Mouse (Mus musculus) heart, adult 2 months (tissue): Measurements from ENCODE around the gene Top2a. TPM values are rescaled to one million over a fixed set of nuclear protein-coding genes. Genes with fewer than 3 reads are reported as not detected.
A peak's percentile ranks its signal among the peaks of the same experiment; 100 is the strongest.

Experiments used
- DNase-seq, 2 experiments: peaks; one replicate each; pipeline ENCODE4 v3.0.0; 2021
- H3K27ac ChIP-seq: fragments of 200-600 bp; 2 replicates; pipeline ENCODE4 v1.8.1; 2022
- H3K27me3 ChIP-seq: fragments of 200-500 bp; 2 replicates; pipeline ENCODE4 v1.6.1; 2012; ENCODE audit warnings: mild to moderate bottlenecking, low read length, inconsistent platforms, mixed read lengths; ENCODE audit not compliant: control insufficient read depth, insufficient read depth
- H3K36me3 ChIP-seq: fragments of 200-500 bp; 2 replicates; pipeline ENCODE4 v1.6.1; 2012; ENCODE audit warnings: low read length, inconsistent platforms; ENCODE audit not compliant: control insufficient read depth, insufficient read depth
- H3K4me1 ChIP-seq: fragments of 200-500 bp; 2 replicates; pipeline ENCODE4 v1.6.1; 2011; ENCODE audit warnings: low read length; ENCODE audit not compliant: control insufficient read depth, insufficient read depth
- H3K4me3 ChIP-seq: fragments of 200-600 bp; 2 replicates; pipeline ENCODE4 v1.8.1; 2022
- H3K79me2 ChIP-seq: fragments of 200-500 bp; replicated peaks from 2 replicates; pipeline ENCODE4 v1.6.1; 2012; ENCODE audit warnings: mild to moderate bottlenecking, inconsistent platforms, low read length, moderate library complexity, mixed read lengths; ENCODE audit not compliant: control insufficient read depth, insufficient read depth
- H3K9ac ChIP-seq: fragments of 200-500 bp; 2 replicates; pipeline ENCODE4 v1.6.1; 2012; ENCODE audit warnings: low read depth, mild to moderate bottlenecking, control low read depth, inconsistent platforms, low read length, mixed read lengths
- CTCF ChIP-seq: fragments of 200-600 bp; IDR thresholded peaks from 2 replicates; pipeline ENCODE4 v1.8.1; 2022; ENCODE audit warnings: antibody characterized with exemption, mild to moderate bottlenecking, moderate library complexity
- EP300 ChIP-seq: fragments of 200-500 bp; IDR thresholded peaks from 2 replicates; pipeline ENCODE4 v1.6.1; 2011; ENCODE audit warnings: low read depth, low read length, control low read depth; ENCODE audit not compliant: insufficient read depth
- POLR2A ChIP-seq: fragments of 200-500 bp; IDR thresholded peaks from 2 replicates; pipeline ENCODE4 v1.6.1; 2011; ENCODE audit warnings: mild to moderate bottlenecking, low read depth, low read length, control low read depth; ENCODE audit not compliant: insufficient read depth
- WGBS: fragments of 180-500 bp; shearing (Covaris S2); methylation state at CpG from one replicate; pipeline ENCODE4 v1.1.7; 2018; 5-methylcytosine and 5-hydroxymethylcytosine counted together
- intact Hi-C: fragments of 180-260 bp; cut with DNase I; formaldehyde crosslinking; loops from one replicate; pipeline ENCODE4 v1.15.1; 2025
- polyA plus RNA-seq: library from polyadenylated mRNA; depleted of rRNA; stranded (reverse); fragments of >200 nt; gene quantifications from 2 replicates; pipeline ENCODE4 v1.2.3, GENCODE M21; 2012
- total RNA-seq, 2 experiments: library from RNA; stranded (reverse); gene quantifications; 2 replicates each; pipeline ENCODE4 v1.2.3; 2021

The Top2a gene
- total and polyA plus RNA-seq, 3 experiments: 0.27 to 2.3 (median 1.4) TPM

DNA sequence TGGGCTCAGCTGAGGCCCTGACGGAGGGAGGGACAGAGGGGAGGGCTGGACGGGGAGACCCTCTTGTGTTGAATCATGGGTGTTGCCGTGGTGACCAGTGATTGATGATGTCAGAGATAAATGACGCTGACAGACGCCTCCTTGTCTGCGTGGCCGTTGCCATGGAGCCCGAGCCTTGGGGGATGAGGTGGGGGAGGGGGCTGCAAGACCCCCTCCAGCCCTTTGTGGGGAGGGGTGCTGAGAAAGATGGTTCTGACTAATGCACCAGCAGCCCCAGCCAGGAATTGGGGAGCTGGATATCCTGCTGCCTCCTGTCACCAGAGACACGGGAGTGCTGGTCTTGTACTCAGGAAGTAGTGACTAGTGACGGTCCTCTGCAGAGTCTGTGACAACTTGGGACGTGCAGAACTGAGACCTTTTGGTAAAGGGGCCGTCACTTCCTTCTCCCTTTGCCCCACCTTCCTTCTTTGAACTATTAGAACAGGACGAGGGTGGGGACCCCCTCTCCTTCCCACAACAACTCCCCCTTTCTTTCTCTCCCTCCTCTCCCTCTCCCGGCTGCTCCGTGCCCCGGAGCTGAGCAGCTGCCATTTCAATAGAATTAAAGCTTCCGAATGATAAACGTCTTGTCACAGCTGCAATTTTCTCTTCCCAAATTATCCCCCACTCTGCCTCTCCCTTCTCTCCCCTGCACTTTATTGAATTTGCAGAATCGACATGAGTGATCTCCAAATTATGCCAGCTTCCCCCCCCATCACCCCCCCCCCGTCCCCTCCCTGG lies 55.1 kb downstream of the Top2a start:
- no peaks in the 10 kb centered on the region for H3K79me2 ChIP-seq
- no peak for TF ChIP-seq CTCF
- TF ChIP-seq POLR2A: no peak
- no peak for TF ChIP-seq EP300
- H3K4me3 ChIP-seq: no peak overlapping the region
- H3K27me3 ChIP-seq: no peaks in the 10 kb centered on the region
- intact Hi-C loops: no loop called here
- peak in 1 of 2 experiments; percentile 26 for DNase-seq
- WGBS: 38% methylated on average over 20 of the region's 20 CpGs
- no peak overlapping the region for H3K27ac ChIP-seq
- H3K9ac ChIP-seq: no peak overlapping the region
- H3K36me3 ChIP-seq: peaks cover 2% of the 10 kb centered on the region
- peaks cover 30% of the 10 kb centered on the region for H3K4me1 ChIP-seq

DNA sequence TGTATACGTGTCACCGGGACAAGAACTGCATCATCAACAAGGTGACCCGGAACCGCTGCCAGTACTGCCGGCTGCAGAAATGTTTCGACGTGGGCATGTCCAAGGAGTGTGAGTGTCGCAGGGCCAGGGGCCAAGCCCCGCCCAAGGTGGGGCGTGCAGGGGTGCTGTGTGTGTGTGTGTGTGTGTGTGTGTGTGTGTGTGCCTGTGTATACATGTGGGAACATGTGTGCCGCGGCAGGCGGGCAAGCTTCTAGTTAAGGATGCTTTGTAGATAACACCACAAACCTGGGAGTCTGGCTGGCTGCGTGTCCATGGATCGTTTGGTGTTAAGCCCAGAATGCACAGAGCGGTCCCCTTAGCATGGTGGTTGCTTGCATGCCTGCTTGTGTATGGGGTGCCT lies 55.9 kb downstream of the Top2a start:
- no peak overlapping the region for H3K9ac ChIP-seq
- 53% methylated on average over 15 of the region's 16 CpGs for WGBS
- peaks cover 2% of the 10 kb centered on the region for H3K36me3 ChIP-seq
- intact Hi-C loops: no loop called here
- DNase-seq: peak in 1 of 2 experiments; percentile 22
- H3K27me3 ChIP-seq: no peaks in the 10 kb centered on the region
- no peak for TF ChIP-seq CTCF
- H3K79me2 ChIP-seq: no peaks in the 10 kb centered on the region
- H3K27ac ChIP-seq: no peak overlapping the region
- H3K4me1 ChIP-seq: peaks cover 32% of the 10 kb centered on the region
- no peak overlapping the region for H3K4me3 ChIP-seq

DNA sequence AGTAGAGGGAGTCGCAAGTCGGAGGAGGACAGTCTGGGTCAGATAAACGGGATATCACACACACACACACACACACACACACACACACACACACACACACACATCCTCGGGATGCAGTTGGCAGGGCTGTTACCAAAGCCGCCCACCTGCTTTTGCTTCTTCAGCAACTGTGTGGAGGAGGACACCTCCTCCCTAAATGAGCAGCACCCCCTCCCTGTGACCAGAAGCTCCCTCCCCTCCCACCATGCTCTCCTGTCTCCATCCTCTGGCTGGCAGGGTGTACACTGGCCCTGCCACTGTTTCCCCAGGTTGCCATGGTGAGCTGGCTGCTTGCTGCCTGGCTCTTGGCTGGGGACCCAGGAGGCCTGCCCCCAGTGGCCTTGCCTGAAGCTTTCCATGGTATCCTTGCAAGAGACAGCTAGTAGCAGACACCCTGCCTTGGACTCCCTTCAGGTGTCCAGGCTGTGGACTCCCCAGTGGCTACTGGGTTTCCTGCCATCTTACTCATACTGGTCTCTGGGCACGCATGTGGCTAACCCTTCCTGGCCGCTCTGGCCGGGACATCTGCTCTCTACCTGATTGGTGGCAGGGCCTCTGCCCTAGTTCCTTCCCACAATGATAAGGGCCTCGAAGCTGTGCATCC lies 57.4 kb downstream of the Top2a start:
- Histone ChIP-seq H3K36me3 (peaks cover 2% of the 10 kb centered on the region), H3K27ac (no peak overlapping the region; the same call in 1 of the 2 replicates)
- intact Hi-C loops: no loop called here

DNA sequence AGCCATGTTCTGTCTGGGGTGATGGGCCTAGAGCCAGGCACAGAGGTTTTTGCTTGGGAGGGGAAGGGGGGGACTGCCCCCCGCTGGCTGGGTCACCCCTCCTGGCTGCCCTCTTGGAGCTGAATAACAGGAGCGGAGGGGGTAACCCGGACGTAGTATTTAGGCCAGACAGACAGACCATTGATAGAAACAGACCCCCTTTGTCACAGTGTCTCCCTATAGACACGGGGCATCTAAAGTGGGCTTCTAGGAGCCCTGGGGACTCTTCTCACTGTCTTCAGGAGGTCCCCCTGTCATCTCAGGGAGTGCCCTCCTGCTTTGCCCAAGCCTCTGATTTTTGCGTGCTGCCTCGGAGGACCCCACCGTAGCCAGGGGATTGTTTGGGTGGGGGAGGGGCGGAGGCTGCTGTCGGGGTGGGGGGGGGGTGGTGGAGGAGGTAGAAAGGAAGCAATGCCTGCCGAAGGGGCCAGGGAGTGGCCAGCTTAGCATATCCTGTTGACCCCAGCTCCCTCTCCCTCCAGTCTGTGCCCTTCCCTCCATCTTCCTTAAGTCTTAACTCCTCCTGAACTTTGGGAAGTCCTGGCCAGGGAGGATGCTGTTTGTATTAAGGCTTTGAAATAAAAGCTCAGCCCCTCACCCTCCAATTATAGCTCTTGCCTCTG lies 58.4 kb downstream of the Top2a start:
- H3K27me3 ChIP-seq: no peaks in the 10 kb centered on the region
- intact Hi-C loops: no loop called here
- TF ChIP-seq POLR2A (no peak), CTCF (no peak), EP300 (no peak)
- 34% methylated on average over 11 of the region's 11 CpGs for WGBS
- H3K27ac ChIP-seq: peak overlapping the region; percentile 33; the same call in 1 of the 2 replicates
- H3K9ac ChIP-seq: no peak overlapping the region
- H3K4me1 ChIP-seq: peaks cover 41% of the 10 kb centered on the region
- H3K79me2 ChIP-seq: no peaks in the 10 kb centered on the region
- H3K4me3 ChIP-seq: no peak overlapping the region
- peaks cover 2% of the 10 kb centered on the region for H3K36me3 ChIP-seq
- DNase-seq: no peak

More for the DNA sequence above, 57.4 kb downstream of the Top2a start:
- Histone ChIP-seq H3K4me3 (no peak overlapping the region), H3K4me1 (peaks cover 41% of the 10 kb centered on the region), H3K79me2 (no peaks in the 10 kb centered on the region), H3K27me3 (no peaks in the 10 kb centered on the region), H3K9ac (no peak overlapping the region)
- WGBS: 22% methylated on average over 9 of the region's 9 CpGs
- peak; percentile 87 to 92 for DNase-seq
- TF ChIP-seq EP300 (0 out of 2 replicates have a peak, but pooled peaks have one; percentile 43), POLR2A (peak; percentile 28; the same call in 1 of the 2 replicates), CTCF (peak; percentile 74)

DNA sequence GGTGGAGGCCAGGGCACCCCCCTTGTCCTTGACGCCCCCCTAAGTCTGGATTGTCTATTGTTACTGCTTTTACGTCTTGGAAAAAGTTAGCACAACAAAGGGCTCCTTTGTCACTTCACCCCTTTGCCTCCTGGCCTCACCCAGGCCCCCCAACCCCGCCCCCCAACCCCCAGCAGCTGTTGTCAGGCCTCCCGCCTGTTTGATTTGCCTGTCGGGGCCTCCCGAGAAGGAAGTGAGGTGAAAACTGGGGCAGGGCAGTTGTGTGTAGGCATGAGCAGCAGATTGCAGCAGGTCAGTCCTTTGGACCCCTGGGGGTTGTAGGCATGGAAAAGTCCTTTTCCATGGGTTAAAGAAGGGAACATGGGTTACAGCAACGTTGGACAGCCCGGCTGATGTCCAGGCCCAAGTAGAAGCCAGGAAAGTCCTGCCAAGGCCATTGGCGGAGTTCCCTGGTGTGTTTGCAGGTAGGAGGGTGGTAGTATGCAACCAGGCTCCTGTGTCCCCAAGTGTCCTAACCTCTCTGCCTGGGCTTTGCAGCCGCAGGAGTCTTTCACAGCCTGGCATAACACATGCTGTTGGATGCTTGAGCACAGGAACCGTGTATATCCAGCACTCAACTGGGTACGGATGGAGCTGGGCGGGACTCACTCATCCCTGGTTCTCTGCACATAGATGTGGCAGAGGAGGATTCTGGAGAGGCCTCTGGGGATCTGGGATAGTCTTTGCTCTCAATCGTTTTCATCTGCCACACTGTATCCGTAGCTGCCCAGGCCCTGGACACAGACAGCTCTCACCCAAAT lies 59.2 kb downstream of the Top2a start:
- Histone ChIP-seq H3K4me1 (peaks cover 40% of the 10 kb centered on the region), H3K36me3 (peaks cover 2% of the 10 kb centered on the region), H3K4me3 (no peak overlapping the region), H3K9ac (no peak overlapping the region), H3K27ac (peak overlapping the region; percentile 33), H3K79me2 (no peaks in the 10 kb centered on the region), H3K27me3 (no peaks in the 10 kb centered on the region)
- TF ChIP-seq POLR2A (no peak), CTCF (no peak), EP300 (no peak)
- 26% methylated on average over 15 of the region's 15 CpGs for WGBS
- DNase-seq: peak; percentile 71 to 77
- intact Hi-C loops: no loop called here
